Mouse (Mus musculus) right cerebral cortex, postnatal 10 days (tissue): ENCODE measurements at regions not wholly inside any gene's neighbourhood (a gene's known extent, or its start where the extent isn't known, plus 50 kb on each side); places are given as distances from the start of the nearest gene placed in this dataset.

Experiments used
- DNase-seq, 2 experiments: peaks; one replicate each; pipeline ENCODE4 v3.0.0; 2021; ENCODE audit warnings: low spot score in 2 of 2

- DNase-seq = no peak
These were observed 155.7 kb upstream of the Igsf21 start for GRCm38 (mm10) chr4:140402319-140402718.

GRCm38 (mm10) chr4:140401632-140402031 lies 155.0 kb upstream of the Igsf21 start:
- DNase-seq = no peak

GRCm38 (mm10) chr4:140396548-140396947 lies 150.0 kb upstream of the Igsf21 start:
- peak in 1 of 2 experiments; percentile 53 for DNase-seq

- no peak for DNase-seq
These were observed 145.7 kb upstream of the Igsf21 start for GRCm38 (mm10) chr4:140392290-140392689.

GRCm38 (mm10) chr4:140390684-140391234 lies 144.2 kb upstream of the Igsf21 start:
- no peak for DNase-seq

- no peak for DNase-seq
These were observed 139.1 kb upstream of the Igsf21 start for GRCm38 (mm10) chr4:140385686-140386085.

- no peak for DNase-seq
These were observed 138.6 kb upstream of the Igsf21 start for GRCm38 (mm10) chr4:140385226-140385625.

GRCm38 (mm10) chr4:140383596-140383995 lies 137.0 kb upstream of the Igsf21 start:
- DNase-seq = no peak

GRCm38 (mm10) chr4:140380733-140381132 lies 134.1 kb upstream of the Igsf21 start:
- peak in 1 of 2 experiments; percentile 47 for DNase-seq

GRCm38 (mm10) chr4:140377941-140378340 lies 131.4 kb upstream of the Igsf21 start:
- no peak for DNase-seq

GRCm38 (mm10) chr4:140372586-140373325 lies 126.2 kb upstream of the Igsf21 start:
- no peak for DNase-seq

GRCm38 (mm10) chr4:140371426-140372213 lies 125.0 kb upstream of the Igsf21 start:
- peak; percentile 87 to 89 for DNase-seq

- DNase-seq = no peak
These were observed 120.5 kb upstream of the Igsf21 start for GRCm38 (mm10) chr4:140366975-140367680.

- no peak for DNase-seq
These were observed 112.3 kb upstream of the Igsf21 start for GRCm38 (mm10) chr4:140358846-140359245.

GRCm38 (mm10) chr4:140358103-140358502 lies 111.5 kb upstream of the Igsf21 start:
- peak in 1 of 2 experiments; percentile 64 for DNase-seq

GRCm38 (mm10) chr4:140355144-140355550 lies 108.6 kb upstream of the Igsf21 start:
- DNase-seq = peak; percentile 64 to 74

- DNase-seq = no peak
These were observed 102.2 kb upstream of the Igsf21 start for GRCm38 (mm10) chr4:140348802-140349201.

GRCm38 (mm10) chr4:140330138-140330537 lies 83.6 kb upstream of the Igsf21 start:
- DNase-seq = no peak

- DNase-seq = no peak
These were observed 80.3 kb upstream of the Igsf21 start for GRCm38 (mm10) chr4:140326706-140327440.

GRCm38 (mm10) chr4:140325677-140326052 lies 79.1 kb upstream of the Igsf21 start:
- no peak for DNase-seq

- DNase-seq = no peak
These were observed 78.5 kb upstream of the Igsf21 start for GRCm38 (mm10) chr4:140324971-140325676.
